Mouse (Mus musculus): ENCODE results near the gene Gm128. TPM values are rescaled to one million over a fixed set of nuclear protein-coding genes. Genes with fewer than 3 reads are reported as not detected.

The Gm128 gene
- not detected for polyA plus RNA-seq (2015; fragmentation: Illumina TruSeq; extraction: RNeasy Lipid Tissue Mini Kit (QIAGEN cat#74804); ENCODE audit: insufficient read depth, low replicate concordance)

GRCm38 (mm10) chr3:95241498-95241897 lies at the start of gene Gm128:
Gene Gm128 (minus strand): TSS chr3:95241598.

DNA sequence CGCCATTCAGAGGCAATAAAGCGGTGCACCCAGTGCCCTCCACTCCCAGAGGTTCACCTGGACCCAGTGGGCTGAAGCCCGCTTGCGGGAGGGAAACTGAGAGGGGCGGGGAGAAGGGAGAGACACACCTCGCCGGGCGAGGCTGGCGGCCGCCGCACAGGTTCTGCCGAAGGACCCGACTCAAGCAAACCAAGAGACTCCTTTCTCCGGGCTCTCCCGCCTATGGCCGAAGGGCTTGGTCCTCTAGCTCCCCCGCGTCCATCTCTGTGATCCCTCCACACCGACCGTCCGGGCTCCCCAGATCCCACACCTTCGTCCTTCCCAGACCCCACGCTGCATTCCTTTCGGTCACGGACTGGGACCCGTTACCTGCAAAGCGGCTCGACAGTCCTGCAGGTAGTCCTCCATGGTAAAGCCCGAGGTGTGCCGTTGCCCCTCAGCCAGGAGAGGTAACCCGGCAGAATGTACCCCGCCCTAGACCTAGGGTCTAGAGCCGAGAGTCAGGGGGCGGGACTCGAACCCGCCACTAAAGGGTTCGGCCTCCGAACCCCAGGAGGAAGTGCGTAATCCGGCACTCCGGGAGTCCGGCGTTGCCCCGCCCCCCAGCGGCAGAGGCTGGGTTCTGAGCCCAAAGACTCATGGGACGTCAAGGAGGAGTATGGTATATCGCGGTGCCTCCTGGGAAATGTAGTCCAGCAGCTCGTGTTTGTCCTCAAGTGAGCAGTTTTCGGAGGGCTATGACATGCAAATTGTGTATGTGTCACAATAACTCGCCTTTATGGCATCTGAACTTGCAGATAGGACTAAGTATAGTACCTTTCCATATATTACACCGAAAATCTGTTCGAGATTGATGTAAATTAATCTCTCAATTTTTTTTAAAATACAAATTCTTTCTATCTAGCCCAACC lies 40.1 kb upstream of the Gm128 start, which contains the start of the genes Mindy1 and Prune1:
Mindy1 (plus strand) TSS at position 130 of the 911 bp plus-strand sequence.
Prune1 (minus strand) TSS at position 861 of the 911 bp plus-strand sequence.

DNA sequence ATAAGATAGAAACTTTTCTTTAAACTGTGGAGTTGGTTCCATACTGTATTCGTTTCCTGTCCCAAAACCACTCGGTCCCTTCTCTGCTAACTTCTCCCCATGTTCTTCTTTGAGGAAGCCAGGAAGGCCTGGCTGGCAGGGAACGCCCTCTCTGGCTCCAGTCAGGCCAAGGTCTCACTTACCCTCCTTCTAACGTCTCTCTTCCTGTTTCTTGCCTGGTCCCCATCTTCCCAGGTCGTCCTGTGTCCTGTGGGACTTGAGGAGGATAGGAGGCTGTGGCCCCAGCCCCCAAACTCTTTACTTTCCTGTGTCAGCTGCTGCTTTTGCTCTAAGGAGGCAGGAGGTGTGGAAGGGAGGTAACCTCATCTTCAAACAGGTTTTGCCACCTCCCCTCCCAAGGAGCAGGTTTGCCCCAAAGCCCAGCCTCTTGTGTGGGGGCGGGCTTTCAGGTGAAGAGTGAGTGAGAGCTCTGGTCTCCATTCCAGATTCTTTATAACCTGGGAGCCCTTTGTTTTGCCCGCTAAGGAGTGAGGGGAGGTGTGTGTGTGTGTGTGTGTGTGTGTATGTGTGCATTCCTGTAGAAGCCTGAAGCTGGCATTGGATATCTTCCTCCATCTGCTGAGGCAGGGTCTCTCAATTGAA lies 9.5 kb upstream of the Gm128 start, which contains the start of gene Bnipl:
Bnipl (minus strand) TSS at position 411 of the 642 bp plus-strand sequence.

GRCm38 (mm10) chr3:95231298-95232221 lies 9.8 kb downstream of the Gm128 start, which contains the start of gene Mllt11:
Gene Mllt11 (minus strand): TSS chr3:95232171.

DNA sequence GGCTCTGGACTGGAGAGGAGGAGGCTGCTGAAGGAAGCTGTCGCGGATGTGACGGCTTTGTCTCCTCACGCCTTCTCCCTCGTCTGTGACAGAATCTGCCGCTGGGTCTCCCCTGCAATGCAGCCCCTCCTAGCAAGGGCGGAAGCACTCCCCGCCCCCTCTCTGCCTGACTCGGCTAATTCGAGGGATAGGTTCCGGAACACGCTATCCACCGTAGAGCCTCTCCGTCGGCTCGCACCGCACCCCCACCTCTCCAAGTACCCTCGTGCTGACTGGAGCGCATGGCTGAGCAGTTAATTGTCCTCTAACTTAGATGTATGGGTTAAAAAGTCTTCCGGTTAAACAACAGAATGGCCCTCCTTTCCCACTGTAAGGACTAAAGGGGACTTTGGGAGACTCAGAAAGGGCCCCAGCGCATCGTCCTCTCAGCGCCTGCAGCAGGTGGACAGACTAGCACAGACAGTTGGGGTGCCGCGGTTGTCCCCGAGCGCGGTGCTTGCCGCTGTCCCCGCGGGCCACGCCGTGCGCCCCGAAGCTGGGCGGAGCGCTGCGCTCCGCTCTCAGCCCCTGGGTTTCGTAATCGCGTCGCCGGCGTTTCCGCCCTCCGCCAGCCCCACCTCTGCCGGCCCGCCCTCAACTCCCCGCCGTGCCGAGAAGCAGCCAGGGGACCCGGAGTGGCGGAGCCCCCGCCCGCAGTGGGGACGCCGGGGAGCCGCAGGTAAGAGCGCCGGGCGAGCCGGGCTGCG lies 13.1 kb downstream of the Gm128 start, which contains the start of gene Cdc42se1:
Cdc42se1 (plus strand) TSS at position 585 of the 746 bp plus-strand sequence.

GRCm38 (mm10) chr3:95217255-95218134 lies 23.9 kb downstream of the Gm128 start, which contains the start of gene Gabpb2:
Gene Gabpb2 (minus strand): TSS chr3:95217916.

Other genes with a start within 250 kb of the Gm128 start
- 19.5 TPM for gene Zfp687, start 226.2 kb downstream of the Gm128 start, polyA plus RNA-seq (2015; fragmentation: Illumina TruSeq; extraction: RNeasy Lipid Tissue Mini Kit (QIAGEN cat#74804); ENCODE audit: insufficient read depth, low replicate concordance)
- gene Psmd4, start 199.0 kb downstream of the Gm128 start, polyA plus RNA-seq (2015; fragmentation: Illumina TruSeq; extraction: RNeasy Lipid Tissue Mini Kit (QIAGEN cat#74804); ENCODE audit: insufficient read depth, low replicate concordance): 88.5 TPM
- 20.2 TPM for gene Pip5k1a, start 134.7 kb downstream of the Gm128 start, polyA plus RNA-seq (2015; fragmentation: Illumina TruSeq; extraction: RNeasy Lipid Tissue Mini Kit (QIAGEN cat#74804); ENCODE audit: insufficient read depth, low replicate concordance)
- gene Vps72, start 130.6 kb downstream of the Gm128 start, polyA plus RNA-seq (2015; fragmentation: Illumina TruSeq; extraction: RNeasy Lipid Tissue Mini Kit (QIAGEN cat#74804); ENCODE audit: insufficient read depth, low replicate concordance): 33.3 TPM
- gene Tmod4, start 117.1 kb downstream of the Gm128 start, polyA plus RNA-seq (2015; fragmentation: Illumina TruSeq; extraction: RNeasy Lipid Tissue Mini Kit (QIAGEN cat#74804); ENCODE audit: insufficient read depth, low replicate concordance): 3.3 TPM
- 81.2 TPM for gene Scnm1, start 107.6 kb downstream of the Gm128 start, polyA plus RNA-seq (2015; fragmentation: Illumina TruSeq; extraction: RNeasy Lipid Tissue Mini Kit (QIAGEN cat#74804); ENCODE audit: insufficient read depth, low replicate concordance)
- gene Lysmd1, start 107.5 kb downstream of the Gm128 start, polyA plus RNA-seq (2015; fragmentation: Illumina TruSeq; extraction: RNeasy Lipid Tissue Mini Kit (QIAGEN cat#74804); ENCODE audit: insufficient read depth, low replicate concordance): 10.1 TPM
- 32.9 TPM for gene Tnfaip8l2, start 99.2 kb downstream of the Gm128 start, polyA plus RNA-seq (2015; fragmentation: Illumina TruSeq; extraction: RNeasy Lipid Tissue Mini Kit (QIAGEN cat#74804); ENCODE audit: insufficient read depth, low replicate concordance)
- 0.69 TPM for gene Sema6c, start 81.1 kb downstream of the Gm128 start, polyA plus RNA-seq (2015; fragmentation: Illumina TruSeq; extraction: RNeasy Lipid Tissue Mini Kit (QIAGEN cat#74804); ENCODE audit: insufficient read depth, low replicate concordance)
- gene Gabpb2, start 23.7 kb downstream of the Gm128 start, polyA plus RNA-seq (2015; fragmentation: Illumina TruSeq; extraction: RNeasy Lipid Tissue Mini Kit (QIAGEN cat#74804); ENCODE audit: insufficient read depth, low replicate concordance): 109 TPM
- 160 TPM for gene Cdc42se1, start 12.9 kb downstream of the Gm128 start, polyA plus RNA-seq (2015; fragmentation: Illumina TruSeq; extraction: RNeasy Lipid Tissue Mini Kit (QIAGEN cat#74804); ENCODE audit: insufficient read depth, low replicate concordance)
- 24.0 TPM for gene Mllt11, start 9.4 kb downstream of the Gm128 start, polyA plus RNA-seq (2015; fragmentation: Illumina TruSeq; extraction: RNeasy Lipid Tissue Mini Kit (QIAGEN cat#74804); ENCODE audit: insufficient read depth, low replicate concordance)
- gene Bnipl, start 9.6 kb upstream of the Gm128 start, polyA plus RNA-seq (2015; fragmentation: Illumina TruSeq; extraction: RNeasy Lipid Tissue Mini Kit (QIAGEN cat#74804); ENCODE audit: insufficient read depth, low replicate concordance): not detected
- gene Mindy1, start 39.7 kb upstream of the Gm128 start, polyA plus RNA-seq (2015; fragmentation: Illumina TruSeq; extraction: RNeasy Lipid Tissue Mini Kit (QIAGEN cat#74804); ENCODE audit: insufficient read depth, low replicate concordance): 37.6 TPM
- gene Prune1, start 40.5 kb upstream of the Gm128 start, polyA plus RNA-seq (2015; fragmentation: Illumina TruSeq; extraction: RNeasy Lipid Tissue Mini Kit (QIAGEN cat#74804); ENCODE audit: insufficient read depth, low replicate concordance): 13.4 TPM
- gene Anxa9, start 65.6 kb upstream of the Gm128 start, polyA plus RNA-seq (2015; fragmentation: Illumina TruSeq; extraction: RNeasy Lipid Tissue Mini Kit (QIAGEN cat#74804); ENCODE audit: insufficient read depth, low replicate concordance): 6.3 TPM
- gene Cers2, start 73.2 kb upstream of the Gm128 start, polyA plus RNA-seq (2015; fragmentation: Illumina TruSeq; extraction: RNeasy Lipid Tissue Mini Kit (QIAGEN cat#74804); ENCODE audit: insufficient read depth, low replicate concordance): 215 TPM
- gene Setdb1, start 115.6 kb upstream of the Gm128 start, polyA plus RNA-seq (2015; fragmentation: Illumina TruSeq; extraction: RNeasy Lipid Tissue Mini Kit (QIAGEN cat#74804); ENCODE audit: insufficient read depth, low replicate concordance): 47.4 TPM
- gene 4930558C23Rik, start 161.2 kb upstream of the Gm128 start, polyA plus RNA-seq (2015; fragmentation: Illumina TruSeq; extraction: RNeasy Lipid Tissue Mini Kit (QIAGEN cat#74804); ENCODE audit: insufficient read depth, low replicate concordance): not detected
- 57.5 TPM for gene Arnt, start 192.8 kb upstream of the Gm128 start, polyA plus RNA-seq (2015; fragmentation: Illumina TruSeq; extraction: RNeasy Lipid Tissue Mini Kit (QIAGEN cat#74804); ENCODE audit: insufficient read depth, low replicate concordance)

Data from spleen, adult 10 weeks (tissue).